Mouse (Mus musculus): Measurements from ENCODE around the gene Myof. TPM values are rescaled to one million over a fixed set of nuclear protein-coding genes. Genes with fewer than 3 reads are reported as not detected.

Gene Myof
- total RNA-seq, 2 experiments from 2014 or later: 5.9 to 6.4 TPM

DNA sequence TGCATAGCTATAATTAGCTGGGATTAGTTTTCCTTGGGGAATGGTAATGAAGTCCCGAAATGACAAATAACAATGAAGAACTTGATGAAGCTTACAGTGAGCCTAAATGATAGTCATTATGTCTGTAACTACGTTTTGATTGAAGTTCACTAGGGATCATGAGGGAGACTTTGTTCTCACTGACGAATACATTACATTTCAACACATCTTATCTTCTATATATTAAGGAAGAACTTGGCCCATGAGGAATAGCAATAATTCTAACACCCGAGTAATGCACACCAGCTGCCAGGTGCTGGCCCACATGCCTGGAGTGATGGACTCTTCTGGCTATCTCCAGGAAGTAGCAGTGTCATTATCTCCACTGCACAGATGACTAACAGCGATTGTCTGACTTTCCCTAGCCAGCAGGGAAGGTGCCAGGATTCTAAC lies 133.5 kb downstream of the Myof start:
- intact Hi-C loops (cut with DNase I): no loop called here
- no peak for DNase-seq (ENCODE audit: low spot score in 2 of 2)

DNA sequence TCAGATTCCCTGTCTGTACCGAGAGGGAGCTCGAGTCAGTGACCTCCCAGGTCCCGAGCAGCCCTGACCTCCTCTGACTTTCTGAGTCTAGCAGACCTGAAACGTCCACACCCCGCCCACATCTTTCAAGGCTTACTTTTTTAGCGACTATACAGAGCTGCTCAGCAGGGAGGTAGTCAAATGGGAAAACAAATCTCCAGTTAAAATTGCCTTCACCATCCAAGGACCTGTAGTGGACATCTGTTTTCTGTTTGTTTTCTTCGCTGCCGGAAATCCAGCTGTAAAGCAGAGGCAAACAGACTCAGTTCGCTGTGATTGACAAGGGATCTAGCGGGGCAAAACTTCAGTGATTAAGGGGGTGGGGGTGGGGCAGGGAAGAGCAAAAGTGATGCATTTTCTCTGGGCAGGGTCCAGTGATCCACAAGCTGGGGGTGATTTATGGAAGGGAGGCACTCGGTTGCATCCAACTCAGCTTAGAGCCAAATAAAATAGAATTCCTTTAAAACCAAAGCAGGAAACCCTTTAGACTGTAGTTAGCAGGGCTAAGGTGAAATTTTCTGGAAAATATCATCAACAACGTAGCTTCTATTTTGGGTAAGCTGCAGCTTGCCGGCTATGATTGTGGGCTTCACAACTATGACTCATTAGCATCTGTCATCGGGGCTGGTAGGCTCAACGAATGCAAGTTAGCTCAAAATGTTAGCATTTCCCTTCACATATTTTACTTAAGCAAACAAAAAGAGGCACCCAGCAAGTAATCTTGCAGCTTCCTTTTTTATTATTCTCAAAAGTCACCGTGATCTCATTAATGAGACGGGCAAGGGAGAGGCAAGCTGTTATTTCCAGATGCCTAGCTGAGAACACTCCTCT lies 135.7 kb downstream of the Myof start:
- peak; percentile 44 to 61 for DNase-seq (ENCODE audit: low spot score in 2 of 2)
- intact Hi-C loops (cut with DNase I): no loop called here

- no peak for DNase-seq (ENCODE audit: low spot score in 2 of 2)
- intact Hi-C loops (cut with DNase I): no loop called here
Observed at GRCm38 (mm10) chr19:37906916-37907315, 136.5 kb downstream of the Myof start.

DNA sequence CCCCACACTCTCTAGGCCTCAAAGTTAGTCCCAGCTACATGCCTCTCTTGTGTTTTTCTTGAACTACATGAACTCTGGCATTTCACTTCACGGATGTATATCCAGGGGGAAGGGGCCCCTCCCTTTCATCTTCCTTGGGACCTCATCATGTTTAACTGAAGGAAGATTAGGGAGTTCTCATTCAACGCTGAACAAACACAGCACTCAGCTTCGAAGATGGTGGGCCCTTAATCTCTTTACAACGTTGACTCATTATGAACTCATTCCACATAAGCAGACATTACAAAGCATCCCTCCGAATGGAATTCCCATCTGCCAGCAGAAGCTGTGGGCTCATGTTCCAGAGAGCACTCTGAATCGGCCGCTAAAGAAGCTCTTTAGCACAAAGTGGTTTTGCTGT lies 147.3 kb downstream of the Myof start:
- DNase-seq (ENCODE audit: low spot score in 2 of 2): no peak
- intact Hi-C loops (cut with DNase I): no loop called here

DNA sequence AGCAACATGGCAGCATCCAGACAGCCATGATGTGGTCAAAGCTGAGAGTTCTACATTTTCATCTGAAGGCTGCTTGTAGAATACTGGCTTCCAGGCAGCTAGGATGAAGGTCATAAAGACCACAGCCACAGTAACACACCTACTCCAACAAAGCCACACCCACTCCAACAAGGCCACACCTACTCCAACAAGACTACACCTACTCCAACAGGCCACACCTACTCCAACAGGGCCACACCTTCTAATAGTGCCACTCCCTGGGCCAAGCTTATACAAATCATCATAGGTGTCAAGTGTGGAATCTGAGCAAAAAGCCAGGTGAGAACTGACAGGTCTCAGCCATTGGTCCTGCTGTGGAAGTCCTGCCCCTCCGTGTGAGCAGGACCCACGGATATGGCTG lies 152.4 kb downstream of the Myof start:
- DNase-seq (ENCODE audit: low spot score in 2 of 2): no peak
- intact Hi-C loops (cut with DNase I): no loop called here

DNA sequence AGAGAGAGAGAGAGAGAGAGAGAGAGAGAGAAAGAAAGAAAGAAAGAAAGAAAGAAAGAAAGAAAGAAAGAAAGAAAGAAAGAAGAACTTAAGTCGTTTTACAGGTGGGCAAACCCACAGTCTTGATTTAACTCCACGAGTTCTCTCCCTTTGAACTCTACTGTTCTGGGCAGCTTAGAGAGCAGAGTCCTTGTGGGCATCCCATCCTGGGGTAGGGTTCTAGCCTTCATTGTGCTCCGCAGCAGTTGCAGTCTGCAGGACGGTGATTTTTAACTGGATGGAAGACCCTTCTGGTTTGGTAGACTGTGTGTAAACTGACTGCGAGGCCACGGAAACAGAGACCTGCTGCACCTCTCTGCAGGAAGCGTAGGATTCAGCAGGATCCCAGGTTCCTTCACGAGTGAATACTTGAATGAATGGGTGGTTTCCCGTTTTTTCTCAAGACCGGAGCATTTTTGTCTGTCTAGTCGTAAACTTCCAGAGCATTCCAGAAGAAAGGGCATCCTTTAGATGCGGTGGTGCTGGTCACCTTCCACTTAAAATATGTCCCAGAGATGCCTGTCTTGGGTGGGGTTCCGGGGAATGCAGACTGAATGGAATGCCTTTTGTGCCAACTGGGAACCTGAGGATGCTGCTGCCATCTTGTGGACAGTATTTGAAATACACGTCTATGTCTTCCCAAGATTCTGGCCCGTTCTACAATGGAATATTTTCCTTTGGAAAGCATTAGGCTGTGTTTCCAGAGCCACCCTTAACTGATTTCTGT lies 156.8 kb downstream of the Myof start:
- intact Hi-C loops (cut with DNase I): loop anchor here (2.0 kb wide), 1 partner anchor 182 kb away; no protein-coding TSS in a partner anchor
- DNase-seq (ENCODE audit: low spot score in 2 of 2): peak; percentile 66 to 84

DNA sequence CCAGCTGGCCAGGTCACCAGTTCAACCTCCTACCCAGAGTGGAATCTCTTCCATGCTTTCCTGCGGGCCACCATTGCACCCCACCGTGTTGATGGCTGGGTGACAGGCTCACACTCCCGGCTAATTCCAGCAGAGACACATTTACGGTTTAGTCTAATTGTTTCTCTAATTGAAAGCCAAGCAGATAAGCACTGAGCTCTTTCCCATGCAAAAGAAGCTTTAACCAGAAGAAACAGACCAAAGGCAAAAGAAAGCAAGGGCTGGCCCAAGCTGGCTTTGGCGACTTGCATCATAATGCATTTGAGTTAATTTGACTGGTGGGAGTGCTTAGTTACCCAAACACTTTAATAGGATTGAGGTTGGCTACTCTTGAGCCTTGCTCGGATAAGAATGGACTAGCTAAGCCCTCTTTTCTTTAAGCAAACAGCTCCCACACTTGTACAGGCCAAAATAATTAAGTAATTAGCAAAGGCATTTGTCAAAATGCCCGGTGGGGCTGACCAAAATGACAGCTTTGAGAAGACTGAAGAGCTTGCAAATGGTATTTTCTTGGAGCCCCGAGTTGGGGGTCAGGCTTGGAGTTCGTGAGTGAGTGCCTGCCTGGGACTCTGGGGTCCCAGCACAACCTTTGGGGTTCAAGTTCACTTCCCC lies 161.8 kb downstream of the Myof start:
- intact Hi-C loops (cut with DNase I): no loop called here
- no peak for DNase-seq (ENCODE audit: low spot score in 2 of 2)

- DNase-seq (ENCODE audit: low spot score in 2 of 2): no peak
- intact Hi-C loops (cut with DNase I): no loop called here
Observed at GRCm38 (mm10) chr19:37877511-37878167, 165.7 kb downstream of the Myof start.

DNA sequence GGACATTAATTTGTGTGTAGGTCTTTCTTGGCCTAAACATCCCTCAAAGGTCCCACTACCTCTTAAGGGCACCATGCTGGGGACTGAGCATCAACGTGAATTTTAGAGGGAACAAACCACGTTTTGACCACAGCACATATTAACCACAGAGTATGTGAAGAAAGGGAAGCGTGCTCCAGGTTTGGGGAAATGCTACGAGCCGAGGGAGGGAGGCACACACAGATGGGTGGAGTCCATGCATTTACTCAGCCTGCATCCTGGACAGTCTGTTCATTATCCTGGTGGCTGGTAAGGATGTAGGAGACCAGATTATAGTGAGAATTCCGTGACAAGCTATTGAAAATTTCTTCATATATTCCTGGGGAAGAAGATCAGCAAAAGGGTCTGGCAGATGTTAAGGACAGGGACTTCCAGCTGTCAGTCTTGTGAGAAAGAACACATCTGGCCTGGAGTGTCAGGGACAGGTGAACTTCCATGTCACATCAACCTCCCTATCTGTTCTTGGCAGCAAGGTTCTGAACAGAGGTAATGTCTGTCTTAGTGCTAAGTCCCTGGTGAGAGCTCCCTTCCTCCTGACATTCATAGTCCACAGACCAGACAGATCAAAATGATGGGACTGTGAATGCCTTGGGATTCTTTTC lies 166.7 kb downstream of the Myof start:
- DNase-seq (ENCODE audit: low spot score in 2 of 2): no peak
- intact Hi-C loops (cut with DNase I): no loop called here

- intact Hi-C loops (cut with DNase I): no loop called here
- no peak for DNase-seq (ENCODE audit: low spot score in 2 of 2)
Observed at GRCm38 (mm10) chr19:37873499-37873898, 169.9 kb downstream of the Myof start.

- intact Hi-C loops (cut with DNase I): no loop called here
- DNase-seq (ENCODE audit: low spot score in 2 of 2): no peak
Observed at GRCm38 (mm10) chr19:37867592-37867991, 175.8 kb downstream of the Myof start.

- intact Hi-C loops (cut with DNase I): no loop called here
- no peak for DNase-seq (ENCODE audit: low spot score in 2 of 2)
Observed at GRCm38 (mm10) chr19:37866994-37867393, 176.4 kb downstream of the Myof start.

DNA sequence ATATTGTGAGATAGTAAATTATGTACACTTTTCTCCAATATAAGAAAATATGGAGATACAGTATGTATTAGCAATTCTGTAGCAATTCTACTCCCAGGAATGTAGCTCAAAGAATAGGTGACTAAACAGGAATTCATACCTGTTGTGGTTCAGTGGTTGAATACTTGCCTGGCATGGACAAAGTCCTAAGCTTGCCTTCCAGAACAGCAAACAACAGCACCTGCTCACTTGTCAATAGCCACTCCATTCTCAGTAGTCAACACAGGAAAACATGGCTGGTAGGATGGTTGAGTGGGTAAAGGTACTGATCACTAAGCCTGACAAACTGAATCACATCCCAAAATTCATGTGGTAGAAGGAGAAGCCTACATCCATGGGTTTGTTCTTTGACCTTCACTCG lies 182.2 kb downstream of the Myof start:
- intact Hi-C loops (cut with DNase I): no loop called here
- no peak for DNase-seq (ENCODE audit: low spot score in 2 of 2)

GRCm38 (mm10) chr19:37860267-37860666 lies 183.1 kb downstream of the Myof start:
- intact Hi-C loops (cut with DNase I): no loop called here
- DNase-seq (ENCODE audit: low spot score in 2 of 2): no peak

GRCm38 (mm10) chr19:37858406-37859081 lies 184.8 kb downstream of the Myof start:
- intact Hi-C loops (cut with DNase I): no loop called here
- DNase-seq (ENCODE audit: low spot score in 2 of 2): no peak

DNA sequence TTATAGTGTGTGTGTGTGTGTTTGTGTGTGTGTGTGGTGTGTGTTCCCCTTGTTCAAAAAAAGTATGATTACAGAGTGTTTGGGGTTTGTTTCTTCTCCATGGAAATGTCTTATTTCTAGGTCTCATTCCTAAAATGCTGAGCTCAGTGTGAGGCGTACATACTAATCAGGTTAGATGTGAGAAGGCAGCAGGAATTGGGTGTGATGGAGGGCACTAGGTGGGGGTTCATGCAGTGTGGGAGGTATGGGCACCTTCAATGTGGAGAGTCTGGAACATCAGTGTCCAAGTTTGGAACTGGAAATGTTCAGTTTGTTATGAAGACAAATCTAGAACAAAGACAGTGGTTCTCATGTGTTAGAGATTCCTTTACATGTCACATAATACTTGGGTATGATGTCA lies 191.3 kb downstream of the Myof start:
- intact Hi-C loops (cut with DNase I): no loop called here
- DNase-seq (ENCODE audit: low spot score in 2 of 2): no peak

DNA sequence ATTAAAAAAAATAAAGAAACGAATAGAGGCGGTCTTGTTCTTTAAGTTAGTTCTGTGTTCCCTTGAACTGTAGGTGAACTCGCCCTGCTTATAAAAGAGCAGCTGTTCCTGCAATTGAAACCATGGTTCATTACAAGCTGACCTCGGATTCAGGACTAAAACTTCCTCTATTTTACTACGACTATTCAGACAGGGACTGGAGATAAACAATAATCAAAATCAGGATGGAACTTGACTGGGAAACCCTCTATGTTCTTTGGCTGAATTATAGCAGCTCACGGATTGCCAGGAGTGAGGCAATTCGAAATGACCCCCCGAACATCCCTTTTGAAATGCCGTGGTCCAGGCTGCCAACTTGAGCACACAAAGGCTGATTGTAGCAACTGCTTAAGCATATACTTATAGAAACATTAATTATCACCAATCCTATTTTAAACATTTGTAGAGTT lies 191.8 kb downstream of the Myof start:
- intact Hi-C loops (cut with DNase I): no loop called here
- no peak for DNase-seq (ENCODE audit: low spot score in 2 of 2)

Data from left cerebral cortex, postnatal 14 days (tissue).